In the genomic region with DNA sequence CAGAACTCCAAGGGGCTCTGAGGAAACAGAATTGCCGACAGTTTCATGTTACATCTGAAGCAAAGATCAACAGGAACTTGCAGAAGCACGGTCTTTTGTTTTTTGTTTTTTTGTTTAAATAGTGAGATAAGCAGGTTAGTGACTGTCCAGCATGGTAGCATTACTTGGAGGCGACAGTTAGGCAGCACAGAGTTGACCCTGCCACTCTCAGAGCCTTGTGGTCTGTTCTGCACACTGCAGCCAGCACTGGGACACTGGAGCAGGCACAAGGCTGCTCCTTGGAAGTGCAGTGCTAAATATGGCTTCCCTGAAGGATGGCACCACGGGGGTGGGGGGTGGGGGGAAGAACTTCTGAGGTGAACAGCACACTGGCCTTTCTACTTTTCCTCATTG, we compare ENCODE assay signal across 14 mouse cellular contexts. TPM values are rescaled to one million over a fixed set of nuclear protein-coding genes. Genes with fewer than 3 reads are reported as not detected.
A peak's percentile ranks its signal among the peaks of the same experiment; 100 is the strongest.
DNase-seq lines count a peak whose midpoint lies in the region; ATAC-seq and TF ChIP-seq lines count a peak whose summit lies in the region.
"Had no signal": no experiment of that assay in that cellular context is flagged by ENCODE, and none has a peak within 500 bp of the region (broad histone marks: within the 10 kb centered on the region; RNA-seq: fewer than 3 reads in every experiment).

No protein-coding gene starts in this region.

- no peak for TF ChIP-seq CTCF in kidney, adult 2 months (conservative IDR thresholded peaks at IDR 0.05; ENCODE audit: insufficient read depth, insufficient read length, low read depth, low read length)

- H3K27ac ChIP-seq in heart, embryonic 13.5 days (replicated peaks) = 0 out of 2 replicates have a peak overlapping the region, but pooled peaks have one; percentile 32
- H3K27ac ChIP-seq in kidney, embryonic 16.5 days (ENCODE audit: low read length) = 0 out of 2 replicates have a peak overlapping the region, but pooled peaks have one; percentile 25
- H3K27ac ChIP-seq in kidney, adult 2 months (ENCODE audit: insufficient read depth, low read depth, low read length) = no peak overlapping the region
- H3K27ac ChIP-seq in midbrain, embryonic 11.5 days (ENCODE audit: low read depth, low read length) = no peak overlapping the region
- no peak overlapping the region for H3K27ac ChIP-seq in midbrain, embryonic 15.5 days
- H3K27ac ChIP-seq: forebrain, embryonic 12.5 days; hindbrain, embryonic 13.5 days; liver, embryonic 13.5 days; neural tube, embryonic 12.5 days had no signal

- WGBS in heart, embryonic 13.5 days = 25% methylated on average over 4 of the region's 4 CpGs
- WGBS in kidney, embryonic 16.5 days = 28% methylated on average over 4 of the region's 4 CpGs
- 58% methylated on average over 4 of the region's 4 CpGs for WGBS in kidney, adult 2 months
- WGBS in midbrain, embryonic 11.5 days = 59% methylated on average over 4 of the region's 4 CpGs
- WGBS in midbrain, embryonic 15.5 days = 76% methylated on average over 4 of the region's 4 CpGs

- H3K4me2 ChIP-seq in heart, embryonic 13.5 days = no peak overlapping the region
- H3K4me2 ChIP-seq in kidney, embryonic 16.5 days (replicated peaks; ENCODE audit: low read depth, low read length) = no peak overlapping the region
- no peak overlapping the region for H3K4me2 ChIP-seq in midbrain, embryonic 11.5 days
- H3K4me2 ChIP-seq in midbrain, embryonic 15.5 days = no peak overlapping the region
- H3K4me2 ChIP-seq: forebrain, embryonic 12.5 days; hindbrain, embryonic 13.5 days; liver, embryonic 13.5 days; neural tube, embryonic 12.5 days had no signal

- H3K4me3 ChIP-seq in heart, embryonic 13.5 days = no peak overlapping the region
- no peak overlapping the region for H3K4me3 ChIP-seq in kidney, embryonic 16.5 days (ENCODE audit: low read length)
- no peak overlapping the region for H3K4me3 ChIP-seq in kidney, adult 2 months (ENCODE audit: insufficient read depth, low read depth, low read length)
- H3K4me3 ChIP-seq in midbrain, embryonic 11.5 days (ENCODE audit: low read depth, low read length) = no peak overlapping the region
- no peak overlapping the region for H3K4me3 ChIP-seq in midbrain, embryonic 15.5 days
- H3K4me3 ChIP-seq: forebrain, embryonic 12.5 days; hindbrain, embryonic 13.5 days; liver, embryonic 13.5 days; neural tube, embryonic 12.5 days had no signal

- DNase-seq in heart, postnatal 4 days = no peak
- no peak for DNase-seq in kidney, adult 2 months
- peak; percentile 72 for DNase-seq in midbrain, embryonic 11.5 days (ENCODE audit: low spot score, missing footprints)
- no peak for DNase-seq in adrenal gland, adult 8-10 months
- DNase-seq: cerebellum, postnatal 10 days; liver, embryonic 13.5 days; spleen, adult 18-20 months had no signal

- peaks cover 12% of the 10 kb centered on the region for H3K36me3 ChIP-seq in heart, embryonic 13.5 days
- H3K36me3 ChIP-seq in kidney, embryonic 16.5 days (ENCODE audit: insufficient read depth, low read length) = peaks cover 9% of the 10 kb centered on the region; the same call in 1 of the 2 replicates
- H3K36me3 ChIP-seq in kidney, adult 2 months (ENCODE audit: control insufficient read depth, insufficient read depth, low read length) = no peaks in the 10 kb centered on the region
- no peaks in the 10 kb centered on the region for H3K36me3 ChIP-seq in midbrain, embryonic 11.5 days (ENCODE audit: control insufficient read depth, insufficient read depth, low read length)
- H3K36me3 ChIP-seq in midbrain, embryonic 15.5 days (replicated peaks) = no peaks in the 10 kb centered on the region

- H3K4me1 ChIP-seq in heart, embryonic 13.5 days = peaks cover 56% of the 10 kb centered on the region
- H3K4me1 ChIP-seq in kidney, embryonic 16.5 days (ENCODE audit: insufficient read depth, low read length) = peaks cover 14% of the 10 kb centered on the region
- H3K4me1 ChIP-seq in kidney, adult 2 months (ENCODE audit: control insufficient read depth, insufficient read depth, low read length) = no peaks in the 10 kb centered on the region
- H3K4me1 ChIP-seq in midbrain, embryonic 11.5 days (ENCODE audit: control insufficient read depth, insufficient read depth, low read length) = no peaks in the 10 kb centered on the region
- no peaks in the 10 kb centered on the region for H3K4me1 ChIP-seq in midbrain, embryonic 15.5 days
- H3K4me1 ChIP-seq: forebrain, embryonic 12.5 days; neural tube, embryonic 12.5 days had no signal

- H3K9ac ChIP-seq in heart, embryonic 13.5 days = 0 out of 2 replicates have a peak overlapping the region, but pooled peaks have one; percentile 47
- H3K9ac ChIP-seq in kidney, embryonic 16.5 days (replicated peaks; ENCODE audit: low read length) = no peak overlapping the region
- no peak overlapping the region for H3K9ac ChIP-seq in midbrain, embryonic 11.5 days (ENCODE audit: low read length)
- no peak overlapping the region for H3K9ac ChIP-seq in midbrain, embryonic 15.5 days
- H3K9ac ChIP-seq: forebrain, embryonic 12.5 days; hindbrain, embryonic 13.5 days; liver, embryonic 13.5 days; neural tube, embryonic 12.5 days had no signal

- H3K27me3 ChIP-seq in heart, embryonic 13.5 days (replicated peaks) = no peaks in the 10 kb centered on the region
- no peaks in the 10 kb centered on the region for H3K27me3 ChIP-seq in kidney, embryonic 16.5 days (ENCODE audit: insufficient read depth, low read length)
- H3K27me3 ChIP-seq in kidney, adult 2 months (replicated peaks; ENCODE audit: control insufficient read depth, insufficient read depth, low read length) = no peaks in the 10 kb centered on the region
- no peaks in the 10 kb centered on the region for H3K27me3 ChIP-seq in midbrain, embryonic 11.5 days (ENCODE audit: control insufficient read depth, insufficient read depth, low read length)
- H3K27me3 ChIP-seq in midbrain, embryonic 15.5 days (replicated peaks) = peaks cover 6% of the 10 kb centered on the region; the same call in 1 of the 2 replicates
- H3K27me3 ChIP-seq: forebrain, embryonic 12.5 days; hindbrain, embryonic 13.5 days; liver, embryonic 13.5 days; neural tube, embryonic 12.5 days had no signal

- no peak for TF ChIP-seq POLR2A in kidney, adult 2 months (IDR thresholded peaks at IDR 0.05; ENCODE audit: low read depth, low read length)

- no peak for ATAC-seq in heart, embryonic 13.5 days (ENCODE audit: extremely low read depth, insufficient number of reproducible peaks, low FRiP score, low TSS enrichment)
- ATAC-seq in kidney, embryonic 16.5 days (ENCODE audit: low FRiP score, low TSS enrichment) = no peak
- no peak for ATAC-seq in midbrain, embryonic 11.5 days (ENCODE audit: low FRiP score)
- no peak for ATAC-seq in midbrain, embryonic 15.5 days (replicated peaks)
- ATAC-seq: intestine, embryonic 16.5 days had no signal

- no peaks in the 10 kb centered on the region for H3K9me3 ChIP-seq in heart, embryonic 13.5 days
- H3K9me3 ChIP-seq in kidney, embryonic 16.5 days (ENCODE audit: low read length) = no peaks in the 10 kb centered on the region
- H3K9me3 ChIP-seq in midbrain, embryonic 11.5 days (ENCODE audit: control insufficient read depth, low read length) = no peaks in the 10 kb centered on the region
- no peaks in the 10 kb centered on the region for H3K9me3 ChIP-seq in midbrain, embryonic 15.5 days
- H3K9me3 ChIP-seq: forebrain, embryonic 12.5 days; hindbrain, embryonic 13.5 days; liver, embryonic 13.5 days; neural tube, embryonic 12.5 days had no signal

RNA-seq across cellular contexts. Expression of a gene that starts 7.3 kb away (rescaled TPM):
- polyA plus RNA-seq in heart, embryonic 13.5 days (2015; fragmentation: Nextera tagmentation; extraction: Ambion mirVana) = 5.6 and 6.2 TPM in 2 replicates
- total RNA-seq in heart, postnatal 4 days (2021) = 10 to 100 TPM; 37.0 to 41.0 TPM
- polyA plus RNA-seq in kidney, embryonic 16.5 days (2015; fragmentation: Nextera tagmentation; extraction: Ambion mirVana) = 9.5 and 11.4 TPM in 2 replicates
- polyA plus RNA-seq in kidney, adult 2 months (2012; rRNA removed) = 34.3 and 45.8 TPM in 2 replicates
- 14.4 and 14.6 TPM in 2 replicates for polyA plus RNA-seq in midbrain, embryonic 11.5 days (2014; fragmentation: Nextera tagmentation; extraction: Ambion mirVana)
- polyA plus RNA-seq in midbrain, embryonic 15.5 days (2015; fragmentation: Nextera tagmentation; extraction: Ambion mirVana) = 4.0 and 4.4 TPM in 2 replicates
- total RNA-seq in adrenal gland, adult 8-10 months (2022) = 10 to 100 TPM; 52.8 to 74.4 (median 54.2) TPM

Comparison
In these comparisons a context has a peak if more than half of its experiments do, and no peak if none do; other contexts are left out.
1. H3K27ac ChIP-seq: peak in heart, embryonic 13.5 days (single experiment) and kidney, embryonic 16.5 days (single experiment); none in kidney, adult 2 months (single experiment), midbrain, embryonic 11.5 days (single experiment) and midbrain, embryonic 15.5 days (single experiment).